Mouse (Mus musculus): ENCODE data around the gene Tdrd12.

The Tdrd12 gene

DNA sequence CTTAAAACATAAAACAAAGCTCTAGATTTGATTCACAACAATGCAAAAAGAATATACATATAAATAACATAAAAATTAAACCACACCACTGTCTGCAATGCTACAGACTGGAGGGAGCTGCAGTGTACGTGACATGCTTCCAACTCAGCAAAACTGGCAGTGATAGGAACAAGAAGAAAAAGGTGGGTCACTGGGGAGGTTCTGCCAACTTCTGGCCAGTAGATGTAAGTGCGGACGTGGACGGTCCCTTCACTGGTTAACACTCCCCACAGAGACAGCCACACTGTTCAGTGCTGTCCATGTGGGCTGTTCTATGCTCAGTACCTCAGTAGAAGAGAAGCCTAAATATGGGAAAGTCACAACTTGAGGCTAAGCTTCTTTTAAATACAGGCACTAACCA is 66.8 kb downstream of the Tdrd12 start:
- in situ Hi-C loops (cut with MboI; ENCODE audit: low pct_unique_long_range_greater_than_20kb in 1 of 2, low sequenced_read_pairs in 2 of 2, unreplicated experiment in 1 of 2), result no loop called here

DNA sequence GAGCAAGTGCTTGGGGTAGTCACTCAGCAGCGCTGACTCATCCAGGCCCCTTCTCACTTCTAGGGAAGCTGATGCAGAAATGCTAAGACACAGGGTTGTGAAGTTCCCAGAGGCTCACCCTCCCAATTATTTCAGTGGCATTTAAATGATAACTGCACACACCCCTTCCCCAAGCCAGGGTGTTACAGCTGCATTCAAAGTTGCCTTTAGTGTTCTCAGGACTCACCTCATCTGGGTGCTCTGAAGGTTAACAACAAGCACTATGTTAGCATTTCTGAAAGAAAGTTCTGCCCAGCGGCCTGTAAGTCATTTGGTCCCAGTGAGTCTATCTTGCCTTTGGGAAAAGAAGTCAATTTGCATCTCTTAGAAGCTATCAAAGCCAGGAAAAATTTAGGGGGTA is 69.7 kb downstream of the Tdrd12 start:
- in situ Hi-C loops (cut with MboI; ENCODE audit: low pct_unique_long_range_greater_than_20kb in 1 of 2, low sequenced_read_pairs in 2 of 2, unreplicated experiment in 1 of 2), result no loop called here

DNA sequence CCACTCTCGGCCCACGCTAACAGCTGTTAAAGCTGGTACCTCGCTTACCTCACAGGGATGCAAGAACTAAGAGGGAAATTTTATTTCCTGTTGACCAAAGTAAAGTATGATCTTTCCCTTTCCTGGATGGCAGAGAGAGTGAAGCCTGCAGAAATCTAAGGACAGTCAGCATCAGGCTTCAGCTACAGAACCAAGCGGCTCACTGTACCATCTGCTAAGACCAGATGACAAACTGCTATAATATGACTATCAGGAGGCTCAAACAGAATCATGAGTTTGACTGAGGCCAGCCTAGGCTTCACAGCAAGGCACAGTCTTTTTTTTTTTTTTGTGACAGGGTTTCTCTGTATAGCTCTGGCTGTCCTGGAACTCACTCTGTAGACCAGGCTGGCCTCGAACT is 72.5 kb downstream of the Tdrd12 start:
- in situ Hi-C loops (cut with MboI; ENCODE audit: low pct_unique_long_range_greater_than_20kb in 1 of 2, low sequenced_read_pairs in 2 of 2, unreplicated experiment in 1 of 2), result no loop called here

DNA sequence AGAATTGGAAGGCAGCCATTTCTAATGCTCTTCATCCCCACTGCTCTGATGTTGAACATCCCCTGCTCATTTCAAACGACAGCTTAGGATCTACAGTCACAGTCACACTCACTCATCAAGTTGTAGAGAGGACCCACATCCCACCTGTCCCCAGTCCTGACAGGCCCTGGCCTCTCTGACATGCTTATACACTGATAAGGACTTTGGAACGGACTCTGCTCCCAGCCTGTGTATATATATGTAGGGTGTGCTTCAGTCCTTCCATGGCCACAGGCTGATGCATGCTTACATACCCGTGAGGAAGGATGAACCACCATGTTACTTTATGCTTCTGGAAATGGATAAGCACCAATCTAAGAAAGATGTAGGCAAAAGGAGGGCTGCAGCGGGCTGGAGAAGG is 76.6 kb downstream of the Tdrd12 start:
- in situ Hi-C loops (cut with MboI; ENCODE audit: low pct_unique_long_range_greater_than_20kb in 1 of 2, low sequenced_read_pairs in 2 of 2, unreplicated experiment in 1 of 2), result no loop called here

DNA sequence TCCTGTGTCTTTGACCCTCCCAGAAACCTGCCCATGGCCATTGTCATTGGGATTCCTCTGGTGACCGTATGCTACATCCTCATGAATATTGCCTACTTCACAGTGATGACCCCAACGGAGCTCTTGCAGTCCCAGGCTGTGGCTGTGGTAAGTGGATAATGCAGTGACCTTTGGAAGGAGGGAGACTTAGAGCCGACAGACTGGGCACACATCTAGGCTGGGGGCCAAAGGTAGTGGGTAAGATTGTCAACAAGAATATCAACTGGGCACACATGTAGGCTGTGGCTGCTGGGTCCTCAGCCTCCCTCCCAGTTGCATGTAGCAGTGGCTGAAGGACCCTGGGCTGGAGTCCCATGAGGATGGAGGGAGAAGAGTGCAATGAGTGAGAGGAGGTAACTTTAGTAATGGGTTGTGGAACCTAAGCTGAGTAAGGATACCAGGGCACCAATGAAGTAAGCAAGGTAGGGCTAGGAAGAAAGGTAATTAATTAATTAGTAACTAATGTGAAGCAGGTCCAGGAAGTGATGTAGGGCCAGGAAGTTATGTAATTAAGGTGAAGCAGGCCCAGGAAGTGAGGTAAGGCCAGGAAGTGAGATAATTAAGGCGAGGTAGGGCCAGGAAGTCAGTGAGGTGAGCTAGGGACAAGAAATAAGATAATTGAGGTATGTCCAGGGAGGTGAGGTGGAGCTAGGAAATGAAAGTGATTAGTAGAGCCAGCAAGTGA is 81.3 kb downstream of the Tdrd12 start:
- in situ Hi-C loops (cut with MboI; ENCODE audit: low pct_unique_long_range_greater_than_20kb in 1 of 2, low sequenced_read_pairs in 2 of 2, unreplicated experiment in 1 of 2), result no loop called here

DNA sequence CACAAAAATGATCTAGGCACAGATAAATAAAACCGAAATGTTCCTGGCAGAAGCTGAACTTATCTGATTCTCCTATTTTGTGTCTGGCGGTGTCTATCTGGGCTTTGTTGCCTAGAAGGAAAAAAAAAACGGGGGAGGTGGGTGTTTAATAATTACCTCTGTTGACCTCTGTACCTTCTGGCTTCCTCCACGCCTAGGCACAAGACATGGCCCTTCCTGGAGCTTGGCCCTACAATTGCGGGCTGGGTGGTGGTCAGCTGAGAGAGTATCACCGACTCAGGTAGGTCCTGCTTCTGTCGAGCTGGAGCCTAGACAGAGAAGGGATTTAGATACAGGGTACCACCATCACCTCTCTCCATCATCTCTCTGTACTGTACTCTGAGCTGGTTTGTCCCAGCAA is 88.7 kb downstream of the Tdrd12 start:
- in situ Hi-C loops (cut with MboI; ENCODE audit: low pct_unique_long_range_greater_than_20kb in 1 of 2, low sequenced_read_pairs in 2 of 2, unreplicated experiment in 1 of 2), result no loop called here

DNA sequence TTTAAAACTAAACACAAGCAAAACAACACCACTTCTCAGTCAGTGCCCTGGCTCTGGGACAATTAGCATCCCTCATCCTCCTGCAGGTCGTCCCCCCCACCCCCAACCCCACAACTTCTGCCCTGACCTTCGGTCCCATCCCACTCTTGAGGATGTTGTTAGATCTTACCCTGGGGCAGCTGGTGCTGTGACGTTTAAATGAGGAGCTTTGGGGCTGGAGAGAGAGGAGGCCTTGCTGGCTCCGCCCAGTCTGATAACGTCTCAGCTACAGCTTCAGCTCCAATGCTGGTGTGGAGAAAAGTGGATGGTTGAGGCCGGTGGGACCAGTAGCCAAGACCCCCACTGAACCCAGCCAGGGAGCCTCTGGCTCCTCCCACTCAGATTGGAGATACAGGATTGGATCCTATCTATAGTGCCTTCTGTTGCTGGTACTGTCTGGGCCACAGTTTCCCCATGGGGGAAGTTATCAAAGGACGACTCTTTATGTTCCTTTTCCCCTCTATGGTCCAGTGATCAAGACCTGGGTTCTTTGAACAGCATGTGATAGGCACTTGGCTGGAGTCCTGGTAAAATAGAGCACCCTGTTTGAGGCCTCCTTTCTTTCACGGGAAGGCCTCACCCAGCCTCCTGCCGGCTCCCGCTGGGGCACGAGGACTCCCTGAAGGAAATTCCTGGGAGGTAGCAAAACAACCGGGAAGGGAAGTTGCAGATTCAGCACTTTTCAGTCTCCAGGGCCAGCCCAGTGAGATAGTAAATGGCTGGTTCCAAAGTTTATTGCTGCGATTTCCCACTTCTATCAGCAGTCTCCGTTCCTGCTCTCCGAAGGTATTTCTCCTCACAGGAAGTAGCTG is 89.3 kb downstream of the Tdrd12 start, which contains the start of gene Slc7a9:
Gene Slc7a9, plus strand, starts transcription at position 801 of the 851 bp plus-strand sequence.
- in situ Hi-C loops (cut with MboI; ENCODE audit: low pct_unique_long_range_greater_than_20kb in 1 of 2, low sequenced_read_pairs in 2 of 2, unreplicated experiment in 1 of 2), result no loop called here

DNA sequence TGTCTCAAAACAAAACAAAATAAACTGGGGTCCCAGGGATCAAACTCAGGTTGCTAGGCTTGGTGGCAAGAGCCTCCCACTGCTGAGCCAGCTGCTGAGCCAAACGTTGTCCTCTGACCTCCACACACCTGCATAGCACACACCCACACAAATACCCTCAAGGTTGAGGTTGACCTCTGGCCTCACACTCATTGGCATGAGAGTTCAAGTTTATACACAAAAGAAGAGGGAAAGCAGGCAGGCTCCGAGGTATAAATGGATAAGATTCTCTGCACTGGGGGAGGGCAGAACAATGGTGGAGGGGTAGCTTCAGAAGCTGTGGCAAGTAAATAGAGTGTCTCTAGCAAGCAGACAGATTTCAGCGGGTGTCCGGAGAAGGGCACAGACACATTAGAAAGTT is 90.0 kb downstream of the Tdrd12 start:
- in situ Hi-C loops (cut with MboI; ENCODE audit: low pct_unique_long_range_greater_than_20kb in 1 of 2, low sequenced_read_pairs in 2 of 2, unreplicated experiment in 1 of 2), result no loop called here

DNA sequence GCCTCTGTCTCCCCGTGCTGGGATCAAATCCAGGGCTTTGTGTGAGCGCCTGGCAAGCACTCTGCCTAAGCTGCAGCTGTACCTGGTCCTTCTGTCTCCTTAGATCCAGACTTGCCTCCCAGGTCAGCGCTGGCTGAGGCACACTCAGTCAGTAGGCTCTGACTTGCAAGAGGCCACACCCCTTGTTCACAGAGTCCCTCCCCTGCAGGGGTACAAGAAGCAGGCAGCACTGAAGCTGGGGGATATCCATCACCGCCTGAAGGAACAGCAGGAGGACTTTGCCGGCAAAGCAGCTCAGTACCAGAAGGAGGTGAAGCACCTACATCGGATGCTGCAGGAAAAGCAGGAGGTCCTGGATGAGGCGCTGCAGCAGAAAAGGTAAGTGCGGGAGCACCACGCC is 102.3 kb downstream of the Tdrd12 start:
- in situ Hi-C loops (cut with MboI; ENCODE audit: low pct_unique_long_range_greater_than_20kb in 1 of 2, low sequenced_read_pairs in 2 of 2, unreplicated experiment in 1 of 2), result no loop called here

DNA sequence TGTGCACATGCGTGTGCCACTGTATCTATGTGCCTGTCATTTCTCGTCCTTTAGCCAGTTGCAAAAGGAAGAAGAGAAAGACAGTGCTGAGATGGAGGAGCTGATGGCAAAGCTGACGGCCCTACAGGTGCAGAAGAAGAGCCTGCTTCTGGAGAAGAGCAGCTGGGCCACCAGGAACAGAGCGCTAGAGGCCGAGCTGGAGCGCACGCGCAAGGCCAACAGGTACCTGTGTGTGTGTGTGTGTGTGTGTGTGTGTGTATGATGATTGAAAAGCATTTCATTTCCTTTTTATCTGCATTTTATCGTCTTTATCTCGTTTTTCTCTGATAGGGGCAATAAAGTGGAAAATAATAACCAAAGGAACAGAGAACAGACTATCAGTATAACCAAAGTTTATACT is 109.4 kb downstream of the Tdrd12 start:
- in situ Hi-C loops (cut with MboI; ENCODE audit: low pct_unique_long_range_greater_than_20kb in 1 of 2, low sequenced_read_pairs in 2 of 2, unreplicated experiment in 1 of 2), result no loop called here

DNA sequence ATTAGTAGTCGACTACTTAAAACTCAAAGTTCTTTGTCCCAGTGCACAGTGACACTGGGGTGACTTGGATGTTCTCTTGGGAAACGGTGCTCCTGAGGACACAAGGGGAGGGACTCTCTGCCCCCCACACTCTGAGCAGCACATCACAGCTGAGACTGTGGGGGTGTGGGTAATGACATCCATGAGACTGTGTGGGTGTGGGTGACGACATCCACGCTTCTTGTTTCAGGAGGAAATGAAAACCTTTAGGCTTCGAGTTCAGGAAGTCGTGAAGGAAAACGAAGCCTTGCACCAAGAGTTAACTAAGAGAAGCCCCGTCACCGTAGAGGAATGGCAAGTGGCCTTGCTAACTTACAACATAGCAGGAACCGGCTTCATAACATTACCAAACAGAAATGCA is 114.5 kb downstream of the Tdrd12 start:
- in situ Hi-C loops (cut with MboI; ENCODE audit: low pct_unique_long_range_greater_than_20kb in 1 of 2, low sequenced_read_pairs in 2 of 2, unreplicated experiment in 1 of 2), result no loop called here

All from mouse embryonic stem cell (cell line).